Mouse (Mus musculus): ENCODE measurements around the gene 1700030J22Rik.

The 1700030J22Rik gene

GRCm38 (mm10) chr8:116978631-116979256 is at the start of gene 1700030J22Rik:
Gene 1700030J22Rik, minus strand, starts transcription at chr8:116978959.
- peak; percentile 99 for DNase-seq

- no peak for DNase-seq
These were observed 48.8 kb upstream of the 1700030J22Rik start for GRCm38 (mm10) chr8:117027601-117028000.

- DNase-seq: peak; percentile 18 to 52
These were observed 43.7 kb upstream of the 1700030J22Rik start for GRCm38 (mm10) chr8:117022297-117022993.

DNA sequence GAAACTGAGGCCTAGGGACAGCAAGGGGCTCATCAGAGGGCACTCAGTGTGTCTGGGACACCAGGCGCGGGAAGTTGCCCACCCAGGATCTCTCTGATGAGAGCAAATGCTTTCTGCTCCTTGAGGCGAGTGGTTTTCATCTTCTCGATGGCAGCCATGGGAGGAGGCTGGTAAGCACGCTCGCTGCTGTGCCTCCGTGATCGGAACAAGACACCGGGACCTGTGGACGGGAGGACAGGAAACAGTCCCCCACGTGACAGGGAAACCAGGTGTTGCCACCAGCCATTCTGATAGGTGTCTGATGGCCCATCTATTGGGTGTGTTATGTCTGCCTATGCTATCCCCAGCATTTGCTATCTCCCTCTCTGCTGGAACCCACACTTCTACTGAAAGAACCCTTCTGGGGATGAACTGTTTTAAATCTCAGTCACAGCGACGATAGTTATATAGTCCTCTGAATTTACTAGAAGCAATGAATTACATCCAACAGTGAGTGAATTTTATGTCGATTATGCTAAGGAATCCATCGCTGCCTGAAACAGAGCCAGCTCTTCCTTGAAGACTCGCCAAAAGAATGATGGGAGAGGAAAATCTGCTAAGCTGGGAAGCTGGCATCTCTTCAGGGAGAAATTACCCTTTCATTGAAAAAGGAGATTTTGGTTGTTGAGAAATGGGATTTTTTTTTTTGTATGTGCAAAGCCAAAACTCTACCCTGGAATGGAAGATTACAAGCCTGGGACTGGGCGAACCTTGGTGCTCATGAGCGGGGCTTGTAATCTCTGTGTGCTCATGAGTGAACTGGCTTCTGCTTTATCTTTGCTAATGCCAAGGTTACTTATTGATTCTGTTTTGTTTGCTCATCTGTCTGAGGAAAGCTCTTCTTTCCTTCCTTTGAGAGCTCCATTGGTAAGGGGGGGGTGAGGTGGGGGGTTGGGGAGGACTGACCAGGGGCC is 40.8 kb upstream of the 1700030J22Rik start:
- DNase-seq: peak in 1 of 2 experiments; percentile 10

DNA sequence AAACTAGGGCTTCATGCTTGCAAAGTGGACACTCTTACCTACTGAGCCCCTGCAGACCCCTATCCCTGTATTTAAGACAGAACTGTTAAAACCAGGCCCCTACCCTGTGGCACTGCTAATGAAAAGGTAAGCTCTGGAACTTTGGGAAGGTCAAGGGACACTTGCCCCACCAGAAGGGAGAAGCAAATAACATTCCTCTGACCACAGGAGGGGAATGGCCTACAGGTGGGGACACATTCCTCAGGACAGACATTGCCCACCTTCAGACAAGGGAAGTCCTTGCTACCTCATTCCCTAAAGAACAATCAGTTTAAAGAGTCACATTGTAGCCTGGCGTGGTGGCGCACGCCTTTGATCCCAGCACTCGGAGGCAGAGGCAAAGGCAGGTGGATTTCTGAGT is 39.1 kb upstream of the 1700030J22Rik start:
- DNase-seq: no peak

- no peak for DNase-seq
These were observed 38.2 kb upstream of the 1700030J22Rik start for GRCm38 (mm10) chr8:117017006-117017405.

DNA sequence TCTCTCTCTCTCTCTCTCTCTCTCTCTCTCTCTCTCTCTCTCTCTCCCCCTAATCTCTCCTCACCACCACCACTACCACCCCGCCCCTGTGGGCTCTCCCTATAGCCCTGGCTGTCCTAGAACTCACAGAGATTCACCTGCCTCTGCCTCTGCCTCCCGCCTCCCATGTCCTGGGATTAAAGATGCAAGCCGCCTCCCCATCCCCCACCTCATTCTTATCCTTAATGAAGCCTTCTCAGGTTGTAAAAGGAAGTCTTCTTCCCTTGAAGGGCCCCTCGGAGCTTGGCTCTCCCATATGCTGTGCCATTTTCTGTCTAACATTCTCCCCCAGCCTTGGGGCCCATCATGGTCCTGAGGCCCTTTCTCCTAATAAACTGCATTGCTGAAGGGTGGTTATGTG is 36.9 kb upstream of the 1700030J22Rik start:
- DNase-seq: no peak

DNA sequence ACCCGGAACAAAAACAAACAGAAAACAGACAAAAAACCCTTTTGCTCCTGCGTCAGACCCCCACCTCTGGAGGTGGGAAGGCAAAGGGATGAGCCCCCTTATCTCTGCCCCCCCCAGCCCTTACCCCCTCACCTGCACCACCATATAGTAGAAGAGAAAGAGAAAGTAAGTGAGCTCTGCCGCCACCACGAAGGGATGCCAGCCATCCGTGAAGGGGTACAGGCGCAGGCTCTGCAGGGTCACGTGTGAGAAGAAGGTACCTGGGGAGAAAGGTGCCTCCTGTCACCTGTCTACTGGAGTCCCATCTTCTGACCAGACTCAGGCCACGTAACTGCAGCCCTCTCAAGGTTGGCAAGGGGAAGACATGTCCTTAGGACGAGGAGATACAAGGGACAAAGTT is 32.6 kb upstream of the 1700030J22Rik start:
- DNase-seq: no peak

DNA sequence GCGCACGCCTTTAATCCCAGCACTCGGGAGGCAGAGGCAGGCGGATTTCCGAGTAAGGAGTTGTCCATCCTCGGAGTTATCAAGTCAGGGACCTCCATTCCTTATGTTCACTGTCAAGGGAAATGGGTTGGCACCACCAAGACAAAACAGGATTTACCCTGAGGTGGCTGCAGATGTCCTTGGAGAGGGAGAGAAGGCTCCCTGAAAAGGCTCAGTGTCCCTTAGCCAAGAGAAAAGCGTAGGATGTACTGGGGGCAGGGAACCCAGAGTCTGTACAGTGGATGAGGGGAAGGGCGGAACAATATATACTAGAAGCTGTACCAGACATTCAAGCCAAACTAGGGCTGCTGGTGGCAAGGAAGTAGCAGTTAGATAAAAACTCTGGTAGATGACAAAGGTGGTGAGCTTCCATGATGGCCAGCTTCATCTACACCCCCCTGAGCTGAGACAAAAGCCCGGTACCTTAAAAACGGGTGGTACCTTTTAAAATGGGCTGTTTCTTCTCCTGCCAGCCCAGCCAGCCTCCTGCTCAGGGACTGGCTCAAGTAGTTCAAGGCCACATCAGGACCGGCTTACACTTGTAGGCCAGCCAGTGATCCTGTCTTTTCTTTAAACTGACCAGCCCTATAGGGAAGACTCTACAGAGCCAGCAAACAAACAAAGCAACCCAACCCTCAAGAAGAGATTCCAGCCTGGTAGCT is 15.4 kb upstream of the 1700030J22Rik start:
- DNase-seq: no peak

DNA sequence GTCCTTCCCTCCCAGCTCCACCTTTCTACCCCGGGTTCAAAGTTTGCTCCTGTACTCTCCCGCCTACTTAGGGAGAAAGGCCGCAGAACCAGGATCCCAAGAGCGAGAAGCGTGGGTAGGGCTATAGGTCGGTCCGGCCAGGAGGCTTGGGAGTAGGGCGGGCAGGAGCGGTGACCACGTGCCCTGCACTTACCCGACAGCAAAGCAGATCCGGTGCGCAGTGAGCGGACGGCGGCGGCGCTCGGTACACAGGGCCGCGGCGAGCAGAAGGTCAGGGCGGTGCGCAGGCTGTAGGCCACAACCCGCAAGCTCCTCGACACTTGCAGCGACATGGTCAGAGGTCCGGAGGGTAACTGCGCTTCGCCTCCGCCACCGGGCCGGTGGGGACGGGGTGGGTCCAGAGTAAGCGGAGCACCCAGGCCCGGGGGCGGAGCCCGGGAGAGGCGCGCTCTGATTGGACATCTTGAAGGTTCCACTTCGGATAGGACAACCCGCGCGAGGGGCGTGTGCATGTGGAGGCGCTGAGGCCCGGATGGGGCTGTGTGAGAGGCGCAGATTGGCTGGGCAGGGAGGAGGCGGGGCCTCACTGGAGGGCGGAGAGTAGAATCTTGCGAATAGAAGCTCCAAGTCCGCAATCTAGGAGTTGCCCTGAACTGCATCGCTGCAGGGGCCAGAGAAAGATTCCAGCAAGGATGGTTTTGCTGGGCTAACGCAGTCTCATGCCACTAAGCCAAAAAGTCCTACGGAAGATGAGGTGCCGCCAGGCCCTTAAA is 14.5 kb upstream of the 1700030J22Rik start, which contains the start of gene Gcsh:
Gene Gcsh, minus strand, starts transcription at position 443 of the 773 bp plus-strand sequence.
- DNase-seq: peak; percentile 99

DNA sequence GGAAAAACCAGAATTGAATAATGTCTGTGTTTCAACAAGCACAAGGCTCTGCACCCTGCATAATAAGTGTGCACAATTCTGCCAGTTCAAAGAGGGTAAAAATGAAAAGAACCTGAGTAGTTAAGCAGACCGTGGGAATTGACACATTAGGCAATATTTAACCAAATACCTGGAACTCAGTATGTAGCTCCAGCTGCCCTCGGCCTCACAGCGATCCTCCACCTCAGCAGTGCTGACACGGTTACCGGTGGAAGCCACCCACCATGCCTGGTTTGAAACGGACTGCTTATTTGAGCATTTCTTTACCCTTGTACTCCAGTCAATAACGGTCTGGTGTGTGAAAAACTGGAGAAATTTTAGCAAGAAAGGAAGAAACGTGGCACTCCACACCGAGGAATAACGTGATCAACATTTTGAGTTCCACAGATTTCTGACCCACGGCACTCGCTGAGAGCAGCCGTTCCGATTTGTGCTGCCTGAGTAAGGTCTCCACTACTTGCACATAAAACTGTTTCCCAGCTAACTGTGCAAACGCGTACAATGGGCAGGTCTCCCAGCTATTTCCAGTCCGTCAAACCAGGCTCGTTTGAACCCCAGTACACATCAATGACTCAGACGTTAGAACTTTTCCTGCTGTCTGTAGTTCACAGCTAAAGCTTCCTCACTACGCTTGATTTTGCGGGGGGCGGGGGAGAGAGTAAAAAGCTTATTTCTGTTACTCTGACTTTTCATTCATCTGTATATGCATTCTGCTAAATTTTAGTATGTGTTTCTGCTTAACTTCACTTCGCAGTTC is 13.6 kb upstream of the 1700030J22Rik start:
- peak in 1 of 2 experiments; percentile 8 for DNase-seq

DNA sequence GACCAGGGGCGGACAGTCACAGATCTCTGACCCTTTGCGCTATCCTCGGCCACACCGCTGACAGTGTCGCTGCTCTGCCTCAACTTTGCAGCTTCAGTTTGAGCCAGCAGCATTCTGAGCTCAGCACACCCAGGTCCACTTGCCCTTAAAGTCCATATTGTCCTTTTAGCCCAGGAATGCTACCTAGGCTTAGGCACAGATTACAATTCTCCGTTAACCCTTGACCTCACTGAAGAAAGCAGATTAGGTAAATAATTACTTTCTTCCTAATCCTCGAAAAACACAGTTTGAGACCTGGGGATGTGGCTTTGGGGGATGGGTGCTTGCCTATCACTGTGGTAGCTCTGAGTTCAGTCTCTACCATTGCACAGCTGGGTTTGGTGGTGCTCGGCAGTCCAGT is 12.5 kb upstream of the 1700030J22Rik start:
- DNase-seq: no peak

DNA sequence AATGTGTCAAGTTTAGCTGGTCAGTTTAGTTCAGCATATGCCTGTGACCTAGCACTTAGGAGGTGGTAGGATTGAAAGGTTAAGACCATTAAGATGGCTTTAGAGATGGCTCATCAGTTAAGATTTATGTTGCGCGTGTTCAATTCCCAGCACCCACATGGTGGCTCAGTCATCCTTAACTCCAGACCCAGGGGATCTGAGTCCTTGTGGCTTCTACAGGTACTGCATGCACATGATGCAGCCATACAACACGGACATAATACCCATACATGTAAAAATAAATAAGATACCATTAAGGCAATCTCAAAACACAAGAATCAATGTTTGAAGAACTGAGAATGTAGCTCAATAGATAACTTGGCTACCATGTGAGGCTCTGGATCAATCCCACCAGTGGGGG is 11.1 kb upstream of the 1700030J22Rik start:
- no peak for DNase-seq

- DNase-seq: peak; percentile 37 to 71
These were observed 1.4 kb upstream of the 1700030J22Rik start for GRCm38 (mm10) chr8:116980117-116980516.

- DNase-seq: no peak
These were observed 707 bp downstream of the 1700030J22Rik start for GRCm38 (mm10) chr8:116978052-116978451.

DNA sequence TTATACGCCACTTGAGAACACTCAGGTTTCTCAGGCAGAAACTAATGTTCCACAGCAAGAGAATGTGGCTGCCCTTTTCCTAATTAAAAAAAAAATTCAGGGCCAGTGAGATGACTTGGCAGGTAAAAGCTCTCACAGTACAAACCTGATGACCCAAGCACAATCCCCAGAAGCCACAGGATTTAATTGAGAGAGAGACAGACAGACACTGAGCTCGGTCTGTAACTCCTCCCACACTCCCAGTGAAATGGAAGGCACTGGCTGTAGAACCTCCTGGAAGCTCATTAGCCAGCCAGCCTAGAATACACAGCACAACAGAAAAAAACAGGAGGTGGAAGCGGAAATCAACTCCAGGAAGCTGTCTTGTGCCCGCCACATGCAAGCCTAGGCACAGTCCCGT is 3.2 kb downstream of the 1700030J22Rik start:
- no peak for DNase-seq

DNA sequence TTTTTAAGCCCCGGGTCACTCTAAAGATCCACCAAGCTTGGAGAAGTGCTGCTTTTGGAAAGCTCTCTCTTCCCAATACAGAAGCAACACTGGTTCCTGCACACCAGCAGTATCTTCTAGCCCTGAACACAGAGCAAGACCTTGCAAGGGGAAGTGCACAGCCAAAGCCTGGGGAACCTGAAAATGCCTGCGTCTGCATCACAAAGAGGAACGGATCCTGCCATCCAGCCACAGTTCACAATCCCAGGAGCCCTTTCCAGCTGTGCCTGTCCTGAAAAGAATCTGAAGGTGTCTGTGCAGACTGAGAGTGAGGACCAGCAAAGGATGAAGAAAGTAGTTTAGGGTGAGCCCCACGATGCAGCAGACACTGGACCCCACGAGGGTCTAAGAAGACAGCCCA is 3.7 kb downstream of the 1700030J22Rik start:
- no peak for DNase-seq

GRCm38 (mm10) chr8:116969531-116969930 is 9.2 kb downstream of the 1700030J22Rik start:
- DNase-seq: no peak

DNA sequence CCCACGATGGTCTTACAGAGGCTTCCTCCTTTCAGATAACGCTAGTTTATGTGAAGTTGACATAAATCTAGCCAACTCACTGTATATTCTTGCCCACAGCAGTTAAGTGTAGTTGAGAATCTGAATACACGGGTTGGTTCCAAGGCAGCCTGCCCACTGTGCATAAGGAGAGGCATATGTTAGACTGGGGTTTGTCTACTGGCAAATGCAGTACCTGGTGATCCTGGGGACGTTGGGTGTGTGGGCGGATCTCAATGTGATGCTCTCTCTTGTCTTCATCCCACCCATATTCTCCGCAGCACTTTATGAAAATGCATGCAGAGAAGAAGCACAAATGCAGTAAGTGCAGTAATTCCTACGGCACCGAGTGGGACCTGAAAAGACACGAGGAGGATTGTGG is 24.3 kb downstream of the 1700030J22Rik start:
- DNase-seq: no peak

DNA sequence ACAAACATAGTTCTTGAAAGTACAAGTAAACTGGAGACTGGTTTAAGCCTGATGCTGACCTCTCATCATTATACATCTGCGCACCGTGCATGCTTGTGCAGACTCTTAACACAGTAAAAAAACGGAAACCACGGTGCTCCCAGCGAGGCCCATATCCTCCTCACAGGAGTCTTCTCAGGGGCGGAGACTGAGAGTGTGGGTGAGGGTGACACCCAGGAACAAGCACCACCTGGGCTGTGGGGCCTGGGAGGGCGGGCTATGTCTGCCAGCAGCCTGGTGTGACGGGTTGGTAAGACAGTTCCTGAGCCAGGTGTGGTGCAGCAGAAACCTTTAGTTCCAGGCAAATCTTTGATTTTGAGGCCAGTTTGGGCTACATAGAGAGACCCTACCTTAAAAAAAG is 26.3 kb downstream of the 1700030J22Rik start:
- DNase-seq: no peak

DNA sequence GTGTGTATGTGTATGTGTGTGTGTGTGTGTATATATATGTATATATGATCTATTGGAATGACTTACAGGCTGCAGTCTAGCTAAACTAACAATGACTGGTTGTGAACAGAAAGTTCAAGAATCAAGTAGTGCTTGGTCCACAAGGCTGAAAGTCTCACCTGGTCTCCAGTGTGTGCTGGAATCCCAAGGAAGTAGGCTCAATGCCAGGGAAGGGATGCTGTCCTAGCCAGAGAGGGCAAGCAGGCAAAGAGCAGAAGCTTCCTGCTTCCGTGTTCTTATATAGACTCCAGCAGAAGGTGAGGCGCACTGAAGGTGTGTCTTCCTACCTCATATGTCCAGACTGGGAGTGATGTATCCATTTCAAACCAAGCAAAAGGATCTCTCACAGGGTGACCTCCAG is 27.0 kb downstream of the 1700030J22Rik start:
- no peak for DNase-seq
